Mouse (Mus musculus): Measurements from ENCODE around the gene Unc119b. TPM values are rescaled to one million over a fixed set of nuclear protein-coding genes. Genes with fewer than 3 reads are reported as not detected.

Unc119b gene
- polyA plus RNA-seq, 2 experiments = 5.6 to 6.2 TPM

DNA sequence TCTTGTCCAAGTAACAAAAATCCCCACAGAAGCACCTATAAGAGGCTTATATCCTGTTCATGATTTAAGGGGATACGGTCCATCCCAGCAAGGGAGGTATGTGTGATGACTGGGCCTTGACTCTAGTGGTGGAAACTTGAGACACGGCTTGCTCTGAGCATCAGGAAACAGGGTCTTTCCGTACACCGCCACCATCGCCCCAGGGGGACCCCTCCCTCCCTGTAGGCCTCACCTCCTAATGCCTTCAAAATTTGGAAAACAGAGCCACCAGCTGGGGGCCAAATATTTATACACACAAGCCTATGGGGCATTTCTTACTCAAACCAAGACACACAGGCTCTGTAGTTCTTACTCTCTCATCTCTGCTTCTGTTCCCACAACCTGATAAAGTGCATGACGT is 43.0 kb downstream of the Unc119b start:
- no peak for ATAC-seq (ENCODE audit: insufficient read depth)

DNA sequence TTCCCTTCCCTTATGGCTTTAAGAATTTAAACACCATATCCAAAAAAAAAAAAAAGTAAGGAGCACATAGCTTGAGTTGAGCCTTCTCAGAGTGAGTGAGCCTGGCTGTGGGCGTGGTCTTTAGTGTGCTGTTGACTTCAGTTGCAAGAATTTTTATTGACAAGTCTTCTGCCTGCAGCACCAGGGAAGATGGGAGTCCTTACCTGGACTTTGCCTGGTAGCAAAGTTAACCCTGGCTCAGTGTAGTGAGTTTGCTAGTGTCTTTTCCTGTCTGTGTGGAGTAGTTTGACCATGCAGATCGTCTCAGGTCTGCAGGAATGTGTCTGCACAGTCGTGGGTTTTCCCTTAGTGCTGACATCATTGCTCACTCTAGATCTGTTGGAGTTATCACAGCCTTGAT is 43.8 kb downstream of the Unc119b start:
- Histone ChIP-seq H3K4me3 (ENCODE audit: insufficient read depth in 1 of 2, low read depth in 2 of 2, low read length in 2 of 2) (no peak overlapping the region), H3K9me3 (ENCODE audit: control insufficient read depth, low read length) (no peaks in the 10 kb centered on the region), H3K4me1 (replicated peaks; ENCODE audit: control insufficient read depth in 2 of 2, insufficient read depth in 2 of 2, low read length in 1 of 2) (0 out of 4 replicates have a peak, but pooled peaks cover 0 to 2% of the 10 kb centered on the region in 2 experiments), H3K4me2 (ENCODE audit: low read depth) (no peak overlapping the region), H3K27ac (no peak overlapping the region), H3K9ac (replicated peaks) (no peak overlapping the region), H3K36me3 (replicated peaks; ENCODE audit: control insufficient read depth, insufficient read depth, low read depth) (peaks cover 69% of the 10 kb centered on the region), H3K27me3 (ENCODE audit: control insufficient read depth, insufficient read depth, low read length) (no peaks in the 10 kb centered on the region)
- WGBS (ENCODE audit: insufficient replicate concordance) = 64% methylated on average over 3 of the region's 3 CpGs
- ATAC-seq (ENCODE audit: insufficient read depth) (no peak), DNase-seq (ENCODE audit: low read depth in 3 of 3, low spot score in 3 of 3) (no peak)
- no peak for TF ChIP-seq CTCF (IDR thresholded peaks at IDR 0.05; ENCODE audit: low read depth)
- no peak for TF ChIP-seq EP300 (IDR thresholded peaks at IDR 0.05; ENCODE audit: low read depth)

More for the DNA sequence above, 43.0 kb downstream of the Unc119b start:
- no peak for DNase-seq (ENCODE audit: low read depth in 3 of 3, low spot score in 3 of 3)
- 0 out of 4 replicates have a peak, but pooled peaks cover 0 to 2% of the 10 kb centered on the region in 2 experiments for H3K4me1 ChIP-seq (replicated peaks; ENCODE audit: control insufficient read depth in 2 of 2, insufficient read depth in 2 of 2, low read length in 1 of 2)
- WGBS (ENCODE audit: insufficient replicate concordance) = 84% methylated on average over 6 of the region's 6 CpGs
- no peak overlapping the region for H3K9ac ChIP-seq (replicated peaks)
- no peak overlapping the region for H3K4me2 ChIP-seq (ENCODE audit: low read depth)
- H3K4me3 ChIP-seq (ENCODE audit: insufficient read depth in 1 of 2, low read depth in 2 of 2, low read length in 2 of 2) = no peak overlapping the region
- no peaks in the 10 kb centered on the region for H3K9me3 ChIP-seq (ENCODE audit: control insufficient read depth, low read length)
- TF ChIP-seq CTCF (IDR thresholded peaks at IDR 0.05; ENCODE audit: low read depth) = no peak
- TF ChIP-seq EP300 (IDR thresholded peaks at IDR 0.05; ENCODE audit: low read depth) = no peak
- H3K36me3 ChIP-seq (replicated peaks; ENCODE audit: control insufficient read depth, insufficient read depth, low read depth) = peaks cover 71% of the 10 kb centered on the region
- no peaks in the 10 kb centered on the region for H3K27me3 ChIP-seq (ENCODE audit: control insufficient read depth, insufficient read depth, low read length)
- no peak overlapping the region for H3K27ac ChIP-seq

- Histone ChIP-seq H3K9me3 (ENCODE audit: control insufficient read depth, low read length) (no peaks in the 10 kb centered on the region), H3K4me1 (replicated peaks; ENCODE audit: control insufficient read depth in 2 of 2, insufficient read depth in 2 of 2, low read length in 1 of 2) (peaks cover 4 to 6% of the 10 kb centered on the region in 2 experiments; a peak in 3 of 4 replicates), H3K27me3 (ENCODE audit: control insufficient read depth, insufficient read depth, low read length) (no peaks in the 10 kb centered on the region), H3K4me2 (ENCODE audit: low read depth) (no peak overlapping the region), H3K27ac (no peak overlapping the region), H3K36me3 (replicated peaks; ENCODE audit: control insufficient read depth, insufficient read depth, low read depth) (peaks cover 65% of the 10 kb centered on the region), H3K4me3 (ENCODE audit: insufficient read depth in 1 of 2, low read depth in 2 of 2, low read length in 2 of 2) (no peak overlapping the region), H3K9ac (replicated peaks) (no peak overlapping the region)
- ATAC-seq (ENCODE audit: insufficient read depth) (no peak), DNase-seq (ENCODE audit: low read depth in 3 of 3, low spot score in 3 of 3) (no peak)
- TF ChIP-seq EP300 (IDR thresholded peaks at IDR 0.05; ENCODE audit: low read depth) = no peak
- peak; percentile 36 for TF ChIP-seq CTCF (IDR thresholded peaks at IDR 0.05; ENCODE audit: low read depth)
- WGBS (ENCODE audit: insufficient replicate concordance) = 93% methylated on average over 5 of the region's 5 CpGs
These were observed 45.0 kb downstream of the Unc119b start for GRCm38 (mm10) chr5:115089592-115090268.

- H3K27ac ChIP-seq = no peak overlapping the region
- WGBS (ENCODE audit: insufficient replicate concordance) = 94% methylated on average over 2 of the region's 2 CpGs
- no peak overlapping the region for H3K4me2 ChIP-seq (ENCODE audit: low read depth)
- no peak overlapping the region for H3K4me3 ChIP-seq (ENCODE audit: insufficient read depth in 1 of 2, low read depth in 2 of 2, low read length in 2 of 2)
- H3K4me1 ChIP-seq (replicated peaks; ENCODE audit: control insufficient read depth in 2 of 2, insufficient read depth in 2 of 2, low read length in 1 of 2) = peaks cover 4 to 10% of the 10 kb centered on the region in 2 experiments; a peak in 3 of 4 replicates
- H3K9me3 ChIP-seq (ENCODE audit: control insufficient read depth, low read length) = no peaks in the 10 kb centered on the region
- no peaks in the 10 kb centered on the region for H3K27me3 ChIP-seq (ENCODE audit: control insufficient read depth, insufficient read depth, low read length)
- no peak for DNase-seq (ENCODE audit: low read depth in 3 of 3, low spot score in 3 of 3)
- TF ChIP-seq EP300 (IDR thresholded peaks at IDR 0.05; ENCODE audit: low read depth) (no peak), CTCF (IDR thresholded peaks at IDR 0.05; ENCODE audit: low read depth) (no peak)
- H3K36me3 ChIP-seq (replicated peaks; ENCODE audit: control insufficient read depth, insufficient read depth, low read depth) = peaks cover 70% of the 10 kb centered on the region
- no peak overlapping the region for H3K9ac ChIP-seq (replicated peaks)
- ATAC-seq (ENCODE audit: insufficient read depth) = no peak
These were observed 49.1 kb downstream of the Unc119b start for GRCm38 (mm10) chr5:115085675-115086074.

DNA sequence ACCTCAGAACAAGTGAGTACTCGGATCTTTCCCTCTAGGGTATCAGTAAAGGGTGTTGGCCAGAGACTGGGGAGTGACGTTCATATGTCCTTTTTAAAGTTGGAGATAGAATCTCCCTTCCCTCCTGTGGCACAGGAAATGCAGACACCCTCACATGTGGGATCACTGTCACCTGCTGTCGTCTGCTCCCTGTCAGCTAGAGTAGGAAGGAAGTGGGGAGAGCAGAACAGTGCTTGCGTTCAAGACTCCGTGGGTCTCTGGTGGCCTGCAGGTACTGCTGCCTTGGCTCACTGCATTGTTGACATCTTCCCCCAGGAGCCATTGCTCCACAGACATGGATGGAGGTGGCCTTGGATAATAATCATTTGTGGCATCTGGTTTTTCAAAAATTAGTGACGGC is 51.3 kb downstream of the Unc119b start:
- H3K36me3 ChIP-seq (replicated peaks; ENCODE audit: control insufficient read depth, insufficient read depth, low read depth) = peaks cover 50% of the 10 kb centered on the region
- H3K4me3 ChIP-seq (ENCODE audit: insufficient read depth in 1 of 2, low read depth in 2 of 2, low read length in 2 of 2) = no peak overlapping the region
- H3K27me3 ChIP-seq (ENCODE audit: control insufficient read depth, insufficient read depth, low read length) = no peaks in the 10 kb centered on the region
- no peak overlapping the region for H3K9ac ChIP-seq (replicated peaks)
- no peak overlapping the region for H3K4me2 ChIP-seq (ENCODE audit: low read depth)
- no peaks in the 10 kb centered on the region for H3K9me3 ChIP-seq (ENCODE audit: control insufficient read depth, low read length)
- WGBS (ENCODE audit: insufficient replicate concordance) = 59% methylated on average over 6 of the region's 6 CpGs
- H3K4me1 ChIP-seq (replicated peaks; ENCODE audit: control insufficient read depth in 2 of 2, insufficient read depth in 2 of 2, low read length in 1 of 2) = peaks cover 4 to 14% of the 10 kb centered on the region in 2 experiments; a peak in 3 of 4 replicates
- DNase-seq (ENCODE audit: low read depth in 3 of 3, low spot score in 3 of 3) (no peak), ATAC-seq (ENCODE audit: insufficient read depth) (no peak)
- no peak overlapping the region for H3K27ac ChIP-seq
- TF ChIP-seq EP300 (IDR thresholded peaks at IDR 0.05; ENCODE audit: low read depth) (no peak), CTCF (IDR thresholded peaks at IDR 0.05; ENCODE audit: low read depth) (no peak)

Measured in liver, embryonic 14.5 days (tissue).